Mouse (Mus musculus): ENCODE data around the gene Hspd1. TPM values are rescaled to one million over a fixed set of nuclear protein-coding genes. Genes with fewer than 3 reads are reported as not detected.

The Hspd1 gene
- polyA plus RNA-seq (2012; rRNA removed) = 138 and 151 TPM in 2 replicates

DNA sequence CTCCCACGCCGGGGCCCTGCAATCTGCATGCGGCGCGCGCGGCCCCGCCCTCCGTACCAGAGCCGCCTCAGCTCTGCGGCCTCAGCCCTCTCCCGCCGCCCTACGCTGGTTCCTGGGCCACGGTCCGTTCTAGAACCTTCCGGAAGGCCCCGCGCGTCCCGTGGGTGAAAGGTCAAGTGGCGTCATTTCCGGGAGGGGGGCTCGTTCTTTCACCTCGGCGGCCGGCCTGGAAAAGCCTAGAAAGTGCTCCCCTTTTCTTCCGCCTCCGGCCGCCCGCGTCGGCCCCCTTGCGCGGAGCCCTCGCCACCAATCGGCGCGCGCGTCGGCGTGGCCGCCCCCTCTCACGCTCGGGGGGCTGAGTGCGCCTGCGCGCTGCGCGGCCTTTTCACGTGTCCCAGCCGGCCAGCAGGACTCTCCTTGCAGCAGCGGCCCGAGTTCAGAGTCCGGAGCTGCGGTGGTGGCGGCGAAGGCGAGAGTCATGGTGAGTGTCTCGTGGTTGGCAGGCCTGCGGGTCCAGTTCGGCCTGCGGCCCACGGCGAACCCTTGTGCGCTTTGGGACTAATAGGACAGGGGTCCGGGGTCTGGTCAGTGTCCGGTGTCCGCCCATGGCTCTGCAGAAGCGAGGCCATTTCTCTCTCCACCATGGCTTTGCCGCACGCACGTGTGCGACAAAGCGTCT lies at the start of gene Hspd1, which contains the start of gene Hspe1:
Hspd1 (minus strand) TSS at position 312 of the 679 bp plus-strand sequence.
Hspe1 (plus strand) TSS at position 201 of the 679 bp plus-strand sequence.

GRCm38 (mm10) chr1:55130943-55131401 lies 42.9 kb upstream of the Hspd1 start, which contains the start of gene Mob4:
TSS of gene Mob4 (plus strand) at chr1:55131231.

DNA sequence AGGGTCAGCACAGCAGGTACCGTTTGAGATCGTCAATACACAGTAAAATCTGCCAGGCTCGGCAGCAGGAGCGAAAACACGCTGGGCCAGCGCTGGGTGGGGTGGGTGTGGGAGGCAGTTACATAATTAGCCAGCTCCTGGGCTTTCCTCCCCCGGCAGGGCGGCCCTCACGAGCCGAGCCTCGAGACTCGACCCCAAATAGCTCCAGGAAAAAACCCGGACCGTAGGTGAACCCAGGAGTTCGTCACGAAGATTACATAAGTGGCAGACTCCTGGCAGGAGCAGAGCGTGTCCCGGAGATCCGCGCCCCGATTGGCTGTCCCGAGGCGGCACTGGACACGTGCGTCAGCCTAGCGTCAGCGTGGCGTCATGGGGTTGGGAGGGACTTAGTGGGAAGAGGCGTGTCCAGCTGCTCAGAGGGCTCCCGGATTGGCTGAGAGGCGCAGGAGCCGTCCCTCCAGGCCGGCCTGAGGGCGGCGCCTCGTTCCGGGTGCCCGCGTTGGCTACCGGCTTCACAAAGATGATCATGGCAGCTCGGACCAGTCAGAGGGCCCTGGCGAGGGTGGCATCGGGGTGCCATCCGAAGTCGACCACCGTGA lies 35.6 kb downstream of the Hspd1 start, which contains the start of gene Coq10b:
Coq10b (plus strand) TSS at position 416 of the 599 bp plus-strand sequence.

Other genes starting within 250 kb of the Hspd1 start
- gene Ankrd44, start 161.9 kb downstream of the Hspd1 start, polyA plus RNA-seq (2012; rRNA removed) = 60.5 and 65.7 TPM in 2 replicates
- gene Sf3b1, start 60.8 kb downstream of the Hspd1 start, polyA plus RNA-seq (2012; rRNA removed) = 212 and 224 TPM in 2 replicates
- 23.1 and 23.2 TPM in 2 replicates for gene Coq10b, start 35.5 kb downstream of the Hspd1 start, polyA plus RNA-seq (2012; rRNA removed)
- gene Hspe1, start 111 bp downstream of the Hspd1 start, polyA plus RNA-seq (2012; rRNA removed) = 226 and 232 TPM in 2 replicates
- gene Mob4, start 43.0 kb upstream of the Hspd1 start, polyA plus RNA-seq (2012; rRNA removed) = 59.1 and 61.9 TPM in 2 replicates
- gene Rftn2, start 138.5 kb upstream of the Hspd1 start, polyA plus RNA-seq (2012; rRNA removed) = 9.0 and 10.8 TPM in 2 replicates
- gene Mars2, start 148.9 kb upstream of the Hspd1 start, polyA plus RNA-seq (2012; rRNA removed) = 5.4 and 5.6 TPM in 2 replicates